Mouse (Mus musculus) MEL (cell line): ENCODE measurements around the gene Trmt5. TPM values are rescaled to one million over a fixed set of nuclear protein-coding genes. Genes with fewer than 3 reads are reported as not detected.

Experiments used
- DNase-seq: peaks from one replicate; pipeline ENCODE4 v3.0.0; 2011; ENCODE audit warnings: low read depth, low spot score
- H3K27ac ChIP-seq: 2 replicates; pipeline ENCODE4 v1.5.1; 2012; ENCODE audit warnings: low read depth, mild to moderate bottlenecking, control low read depth, low read length, moderate library complexity; ENCODE audit not compliant: control insufficient read depth
- H3K27me3 ChIP-seq, 2 experiments: fragments of 150-350 bp in 1 of 2; sonication (generic) in 1 of 2; 2 replicates each; pipeline ENCODE4 v1.6.1; 2012; ENCODE audit warnings: low read length in 2 of 2, mild to moderate bottlenecking in 2 of 2, improper control_type of control experiment in 1 of 2, moderate library complexity in 1 of 2; ENCODE audit not compliant: insufficient read depth in 2 of 2, control insufficient read depth in 1 of 2
- H3K36me3 ChIP-seq, 2 experiments: 2 replicates each; pipeline ENCODE4 v1.6.1; 2012 to 2014; ENCODE audit warnings: low read length in 2 of 2, improper control_type of control experiment in 1 of 2, inconsistent platforms in 1 of 2, mild to moderate bottlenecking in 1 of 2; ENCODE audit not compliant: insufficient read depth in 2 of 2, control insufficient read depth in 1 of 2
- H3K4me1 ChIP-seq, 2 experiments: fragments of 150-350 bp in 1 of 2; sonication (generic) in 1 of 2; 2 replicates each; pipeline ENCODE4 v1.6.1; 2012; ENCODE audit warnings: low read length in 2 of 2, improper control_type of control experiment in 1 of 2, mild to moderate bottlenecking in 1 of 2; ENCODE audit not compliant: insufficient read depth in 2 of 2, control insufficient read depth in 1 of 2
- H3K4me3 ChIP-seq, 2 experiments: fragments of 150-350 bp in 1 of 2; sonication (generic) in 1 of 2; 2 replicates each; pipeline ENCODE4 v1.5.1; 2012; ENCODE audit warnings: low read depth in 2 of 2, low read length in 2 of 2, mild to moderate bottlenecking in 2 of 2, moderate library complexity in 2 of 2, control low read depth in 1 of 2, improper control_type of control experiment in 1 of 2; ENCODE audit not compliant: control insufficient read depth in 1 of 2, insufficient read depth in 1 of 2
- H3K79me2 ChIP-seq: 2 replicates; pipeline ENCODE4 v1.6.1; 2012; ENCODE audit warnings: mild to moderate bottlenecking, low read length, moderate library complexity; ENCODE audit not compliant: control insufficient read depth, poor library complexity, insufficient read depth
- H3K9ac ChIP-seq: 2 replicates; pipeline ENCODE4 v1.6.1; 2012; ENCODE audit warnings: low read depth, mild to moderate bottlenecking, control low read depth, low read length, moderate library complexity; ENCODE audit not compliant: control insufficient read depth, poor library complexity, severe bottlenecking
- H3K9me3 ChIP-seq: fragments of 150-350 bp; sonication (generic); replicated peaks from 2 replicates; pipeline ENCODE4 v1.6.1; 2012; ENCODE audit warnings: mild to moderate bottlenecking, low read length, improper control_type of control experiment, moderate library complexity; ENCODE audit not compliant: insufficient read depth
- BHLHE40 ChIP-seq: IDR thresholded peaks from 2 replicates; pipeline ENCODE4 v1.6.1; 2012; ENCODE audit warnings: low read depth, mild to moderate bottlenecking, inconsistent platforms, low read length, improper control_type of control experiment, borderline replicate concordance
- CHD1 ChIP-seq: IDR thresholded peaks from 2 replicates; pipeline ENCODE4 v1.6.1; 2012; ENCODE audit warnings: low read depth, mild to moderate bottlenecking, inconsistent platforms, low read length, improper control_type of control experiment
- CTCF ChIP-seq, 3 experiments: IDR thresholded peaks in 2 of 3; conservative IDR thresholded peaks in 1 of 3; 2 replicates each; pipeline ENCODE4 v1.5.1; 2011 to 2012; ENCODE audit warnings: low read length in 3 of 3, low read depth in 2 of 3, mild to moderate bottlenecking in 2 of 3, improper control_type of control experiment in 1 of 3, inconsistent platforms in 1 of 3, mixed read lengths in 1 of 3, moderate library complexity in 1 of 3; ENCODE audit not compliant: control insufficient read depth in 1 of 3, insufficient read depth in 1 of 3, poor library complexity in 1 of 3, severe bottlenecking in 1 of 3
- E2F4 ChIP-seq: IDR thresholded peaks from 2 replicates; pipeline ENCODE4 v1.6.1; 2011; ENCODE audit warnings: low read depth, low read length, improper control_type of control experiment, borderline replicate concordance
- ELF1 ChIP-seq: IDR thresholded peaks from 2 replicates; pipeline ENCODE4 v1.6.1; 2014; ENCODE audit warnings: low read depth, mild to moderate bottlenecking, inconsistent platforms, low read length, improper control_type of control experiment, moderate library complexity
- EP300 ChIP-seq, 2 experiments: IDR thresholded peaks; 2 replicates each; pipeline ENCODE4 v1.6.1; 2011; ENCODE audit warnings: improper control_type of control experiment in 2 of 2, low read length in 2 of 2, low read depth in 1 of 2, mild to moderate bottlenecking in 1 of 2
- GATA1 ChIP-seq: IDR thresholded peaks from 2 replicates; pipeline ENCODE4 v1.6.1; 2011; ENCODE audit warnings: low read depth, low read length, improper control_type of control experiment
- HCFC1 ChIP-seq: IDR thresholded peaks from 2 replicates; pipeline ENCODE4 v1.6.1; 2012; ENCODE audit warnings: low read depth, mild to moderate bottlenecking, inconsistent platforms, low read length, improper control_type of control experiment, moderate library complexity
- KAT2A ChIP-seq: conservative IDR thresholded peaks from 2 replicates; pipeline ENCODE4 v1.6.1; 2012; ENCODE audit warnings: low read depth, low read length, improper control_type of control experiment, inconsistent platforms
- MXI1 ChIP-seq: IDR thresholded peaks from 2 replicates; pipeline ENCODE4 v1.6.1; 2011; ENCODE audit warnings: mild to moderate bottlenecking, low read depth, low read length, improper control_type of control experiment
- NELFE ChIP-seq: IDR thresholded peaks from 2 replicates; pipeline ENCODE4 v1.6.1; 2011; ENCODE audit warnings: low read depth, low read length, improper control_type of control experiment
- POLR2A ChIP-seq, 2 experiments: IDR thresholded peaks; 2 replicates each; pipeline ENCODE4 v1.6.1; 2011 to 2012; ENCODE audit warnings: low read length in 2 of 2, mild to moderate bottlenecking in 2 of 2, control low read depth in 1 of 2, improper control_type of control experiment in 1 of 2, low read depth in 1 of 2, moderate library complexity in 1 of 2; ENCODE audit not compliant: control insufficient read depth in 1 of 2, insufficient read depth in 1 of 2, poor library complexity in 1 of 2
- POLR2AphosphoS2 ChIP-seq: IDR thresholded peaks from 2 replicates; pipeline ENCODE4 v1.6.1; 2011; ENCODE audit warnings: low read length, improper control_type of control experiment
- POLR2AphosphoS5 ChIP-seq: IDR thresholded peaks from 2 replicates; pipeline ENCODE4 v1.6.1; 2012; ENCODE audit warnings: low read depth, borderline replicate concordance, mild to moderate bottlenecking, inconsistent platforms, low read length, moderate library complexity, mixed read lengths
- RAD21 ChIP-seq: IDR thresholded peaks from 2 replicates; pipeline ENCODE4 v1.6.1; 2011; ENCODE audit warnings: mild to moderate bottlenecking, low read depth, low read length, improper control_type of control experiment
- TAL1 ChIP-seq: IDR thresholded peaks from 2 replicates; pipeline ENCODE4 v1.6.1; 2012; ENCODE audit warnings: mild to moderate bottlenecking, inconsistent platforms, low read length, moderate library complexity, mixed read lengths
- TBP ChIP-seq: IDR thresholded peaks from 2 replicates; pipeline ENCODE4 v1.8.0; 2011; ENCODE audit warnings: low read depth, low read length, improper control_type of control experiment
- USF1 ChIP-seq: IDR thresholded peaks from 2 replicates; pipeline ENCODE4 v1.6.1; 2014; ENCODE audit warnings: low read depth, mild to moderate bottlenecking, inconsistent platforms, low read length, improper control_type of control experiment, moderate library complexity
- ZKSCAN1 ChIP-seq: IDR thresholded peaks from 2 replicates; pipeline ENCODE4 v1.6.1; 2012; ENCODE audit warnings: low read depth, mild to moderate bottlenecking, inconsistent platforms, low read length, improper control_type of control experiment, moderate library complexity
- ZMIZ1 ChIP-seq: IDR thresholded peaks from 2 replicates; pipeline ENCODE4 v1.6.1; 2012; ENCODE audit warnings: low read depth, mild to moderate bottlenecking, inconsistent platforms, low read length, improper control_type of control experiment, moderate library complexity
- ZNF384 ChIP-seq: IDR thresholded peaks from 2 replicates; pipeline ENCODE4 v1.6.1; 2012; ENCODE audit warnings: low read depth, mild to moderate bottlenecking, inconsistent platforms, low read length, improper control_type of control experiment
- polyA plus RNA-seq, 2 experiments: library from polyadenylated mRNA; stranded (reverse) in 1 of 2; unstranded in 1 of 2; fragments of >175 nt in 1 of 2; fragments of >200 nt in 1 of 2; gene quantifications; 2 replicates each; pipeline versions ENCODE4 v1.2.1 to v1.2.4; 2012; ENCODE audit warnings: low replicate concordance in 2 of 2, low read depth in 1 of 2; ENCODE audit not compliant: insufficient read length in 2 of 2, insufficient read depth in 1 of 2, missing spikeins in 1 of 2
- total RNA-seq: library from RNA; depleted of rRNA; stranded (reverse); fragments of 300-350 nt; gene quantifications from 2 replicates; pipeline ENCODE4 v1.2.3, GENCODE M21; 2012

Trmt5 gene
- total and polyA plus RNA-seq, 3 experiments: 24.0 to 28.1 TPM; not detected in 1

- Histone ChIP-seq H3K4me1 (peaks cover 0 to 2% of the 10 kb centered on the region in 2 experiments; a peak in 1 of 4 replicates), H3K27ac (no peak overlapping the region), H3K9me3 (no peaks in the 10 kb centered on the region), H3K36me3 (peaks cover 0 to 3% of the 10 kb centered on the region in 2 experiments; a peak in 2 of 4 replicates), H3K9ac (no peak overlapping the region), H3K27me3 (no peaks in the 10 kb centered on the region), H3K79me2 (no peaks in the 10 kb centered on the region), H3K4me3 (no peak overlapping the region)
- no peak for DNase-seq
- no peak for TF ChIP-seq POLR2AphosphoS2
- TF ChIP-seq ZMIZ1: no peak
- no peak for TF ChIP-seq ELF1
- TF ChIP-seq CTCF (IDR thresholded peaks at IDR 0.05 in 2 of 3, conservative IDR thresholded peaks at IDR 0.05 in 1 of 3; ENCODE audit: control insufficient read depth in 1 of 3, insufficient read depth in 1 of 3, low read depth in 2 of 3, low read length in 3 of 3, poor library complexity in 1 of 3, severe bottlenecking in 1 of 3): no peak
- no peak for TF ChIP-seq POLR2A (IDR thresholded peaks at IDR 0.05; ENCODE audit: control insufficient read depth in 1 of 2, insufficient read depth in 1 of 2, low read depth in 1 of 2, low read length in 2 of 2, poor library complexity in 1 of 2)
- no peak for TF ChIP-seq USF1
- TF ChIP-seq MXI1: no peak
- TF ChIP-seq CHD1: no peak
- no peak for TF ChIP-seq EP300 (IDR thresholded peaks at IDR 0.05; ENCODE audit: low read depth in 1 of 2, low read length in 2 of 2)
- TF ChIP-seq GATA1: no peak
- TF ChIP-seq HCFC1: no peak
- no peak for TF ChIP-seq POLR2AphosphoS5
- no peak for TF ChIP-seq TBP
- TF ChIP-seq BHLHE40: no peak
- TF ChIP-seq KAT2A: no peak
- no peak for TF ChIP-seq TAL1
- no peak for TF ChIP-seq NELFE
- no peak for TF ChIP-seq RAD21
Measured at GRCm38 (mm10) chr12:73328448-73329167, 42.1 kb upstream of the Trmt5 start.

GRCm38 (mm10) chr12:73327381-73327780, 40.9 kb upstream of the Trmt5 start:
- no peaks in the 10 kb centered on the region for H3K9me3 ChIP-seq
- no peak for DNase-seq
- H3K9ac ChIP-seq: no peak overlapping the region
- TF ChIP-seq E2F4 (no peak), ELF1 (no peak), POLR2AphosphoS5 (no peak), ZNF384 (no peak), ZMIZ1 (no peak), NELFE (no peak), CHD1 (no peak), ZKSCAN1 (no peak)
- H3K27me3 ChIP-seq: no peaks in the 10 kb centered on the region
- H3K4me1 ChIP-seq: no peaks in the 10 kb centered on the region; a peak in 1 of 4 replicates
- H3K4me3 ChIP-seq: no peak overlapping the region
- H3K79me2 ChIP-seq: no peaks in the 10 kb centered on the region
- no peaks in the 10 kb centered on the region for H3K36me3 ChIP-seq
- H3K27ac ChIP-seq: no peak overlapping the region
